Mouse (Mus musculus) c-Kit-positive CD71-positive TER-119-negative erythroid progenitor cells, embryonic 14.5 days (primary cell): ENCODE results near the gene Tefm.
"Not testable (repeated sequence)": the region's sequence is repeated elsewhere in the genome, so short reads cannot be mapped to it uniquely, and the experiment has no call there.

Experiments used
- DNase-seq: peaks from one replicate; pipeline ENCODE4 v3.0.0-alpha.2; 2013; ENCODE audit warnings: low read depth

Tefm gene

DNA sequence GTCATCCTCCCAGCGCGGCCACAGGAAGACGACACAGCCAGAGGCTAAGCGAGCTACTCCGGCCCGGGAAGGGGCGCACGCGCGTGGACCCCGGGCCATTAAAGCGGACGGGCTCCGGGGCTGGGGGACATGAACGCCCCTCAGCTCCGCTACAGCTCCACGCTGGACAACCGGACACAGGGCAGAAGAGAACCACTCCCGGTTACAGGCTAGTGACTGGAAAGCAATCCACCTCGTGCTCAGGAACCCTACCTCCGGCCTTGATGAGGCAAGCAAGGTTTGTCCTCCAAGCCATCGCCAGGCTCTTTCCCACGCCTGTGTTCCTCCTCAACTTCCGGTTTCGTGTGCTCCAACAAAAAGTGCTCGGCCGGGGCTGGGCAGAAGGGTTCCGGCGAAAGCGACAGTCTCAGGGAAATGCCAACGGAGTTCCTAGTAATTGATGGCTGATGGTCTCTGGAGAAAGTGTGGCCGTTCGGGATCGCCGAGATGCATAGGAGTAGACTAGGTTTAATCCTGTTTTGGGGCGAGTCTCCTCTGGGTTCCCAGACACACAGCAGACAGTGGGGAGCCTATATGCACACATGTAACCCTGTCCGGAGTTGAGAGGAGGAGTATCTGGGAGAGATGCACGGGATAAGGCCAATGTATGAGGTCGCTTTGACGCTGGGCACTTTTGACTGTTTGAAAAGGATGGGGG, at the start of gene Tefm:
Tefm (minus strand) TSS at position 351 of the 697 bp plus-strand sequence.
- DNase-seq, result peak; percentile 89

DNA sequence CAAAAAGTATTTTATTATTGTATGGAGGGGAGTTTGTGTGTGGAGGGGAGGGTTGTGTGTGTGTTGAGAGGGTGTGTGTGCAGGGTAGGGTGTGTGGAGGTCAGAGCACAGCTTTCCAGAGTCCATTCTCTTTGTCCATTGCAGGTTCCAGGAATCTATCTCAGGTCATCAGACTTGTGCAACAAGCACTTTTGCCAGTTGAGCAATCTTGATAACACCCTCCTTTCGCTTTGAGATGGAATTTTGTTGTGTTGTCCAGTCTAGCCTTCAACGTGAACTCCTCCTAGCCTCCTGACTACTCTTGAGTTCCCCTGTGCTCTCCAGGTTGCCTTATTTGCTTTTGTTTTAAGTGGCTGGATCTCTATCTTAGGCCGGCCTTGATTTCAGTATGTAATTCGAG, 48.3 kb upstream of the Tefm start:
- no peak for DNase-seq

DNA sequence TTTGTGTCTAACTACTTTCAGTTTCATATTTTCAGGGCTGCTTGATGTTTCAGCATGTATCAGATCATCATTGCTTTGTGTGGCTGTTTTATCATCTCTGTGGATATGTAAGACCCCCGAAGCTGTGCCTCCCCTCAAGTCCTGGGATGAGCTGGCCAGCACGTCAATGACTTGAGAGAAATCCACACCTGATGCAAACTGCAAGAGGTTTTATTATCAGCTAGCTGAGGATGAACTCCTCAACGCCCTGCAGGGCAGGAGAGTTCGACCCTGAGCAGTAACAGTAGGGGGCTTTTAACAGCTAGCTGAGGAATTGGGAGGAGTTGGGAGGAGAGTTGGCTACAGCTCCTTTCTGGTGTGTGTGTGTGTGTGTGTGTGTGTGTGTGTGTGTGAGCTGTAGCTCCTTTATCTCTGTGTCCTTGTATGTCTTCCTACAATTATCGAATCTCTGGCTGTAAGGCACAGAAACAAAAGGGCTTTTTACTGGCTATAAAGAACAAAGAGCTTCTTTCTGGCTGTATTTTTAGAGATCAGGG, 43.5 kb upstream of the Tefm start:
- not testable (repeated sequence) for DNase-seq

DNA sequence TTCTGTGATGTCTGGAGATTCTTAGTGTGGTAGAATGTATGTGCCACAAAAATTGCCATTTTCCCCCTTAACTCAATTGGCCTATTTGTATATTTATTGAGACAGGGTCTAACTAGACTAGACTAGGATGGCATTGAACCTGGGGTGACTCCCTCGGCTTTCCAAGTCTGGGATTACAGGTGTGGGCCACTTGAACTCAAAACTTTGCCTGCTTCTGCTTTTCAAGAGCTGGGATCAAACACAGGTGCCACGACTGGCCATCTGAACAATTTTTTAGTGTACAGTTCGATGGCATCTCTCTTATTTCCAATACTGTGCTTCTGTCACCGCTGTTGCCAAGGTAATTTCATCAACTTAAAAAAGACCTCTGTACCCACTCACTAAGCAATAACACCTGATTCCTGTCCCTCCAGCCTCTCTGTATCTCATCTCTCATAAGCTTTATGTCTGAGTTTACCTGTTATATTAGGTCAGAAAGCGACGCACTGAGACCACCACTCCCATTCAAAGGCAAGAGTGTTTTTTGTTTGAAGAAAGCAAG, 42.6 kb upstream of the Tefm start:
- no peak for DNase-seq

DNA sequence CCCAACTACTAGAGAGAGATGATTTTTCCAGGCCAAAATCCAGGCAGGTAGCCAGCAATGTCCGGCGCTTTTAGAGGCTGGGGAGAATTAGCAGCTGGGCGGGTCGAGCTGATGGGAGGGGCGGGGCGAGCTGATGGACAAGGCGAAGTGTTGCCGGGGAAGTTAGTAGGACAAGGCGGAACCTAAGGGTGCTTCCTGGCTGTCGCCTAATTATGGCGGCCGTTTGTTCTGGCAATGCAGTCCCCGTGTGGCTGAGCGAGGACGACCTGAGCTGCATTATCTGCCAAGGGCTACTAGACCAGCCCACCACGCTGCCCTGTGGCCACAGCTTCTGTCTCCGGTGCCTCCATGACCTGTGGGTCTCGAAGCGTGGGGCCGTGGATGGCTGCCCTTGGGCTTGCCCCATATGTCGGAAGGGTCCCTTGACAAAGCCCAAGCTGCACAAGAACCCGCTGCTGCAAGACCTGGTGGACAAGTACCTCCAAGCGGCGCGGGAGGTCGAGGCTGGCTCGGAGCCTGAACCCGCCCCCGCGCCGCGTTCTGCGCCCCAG, 41.8 kb upstream of the Tefm start, which contains the start of gene Rnf135:
Rnf135 (plus strand) TSS at position 147 of the 551 bp plus-strand sequence.
- DNase-seq, result peak; percentile 75

DNA sequence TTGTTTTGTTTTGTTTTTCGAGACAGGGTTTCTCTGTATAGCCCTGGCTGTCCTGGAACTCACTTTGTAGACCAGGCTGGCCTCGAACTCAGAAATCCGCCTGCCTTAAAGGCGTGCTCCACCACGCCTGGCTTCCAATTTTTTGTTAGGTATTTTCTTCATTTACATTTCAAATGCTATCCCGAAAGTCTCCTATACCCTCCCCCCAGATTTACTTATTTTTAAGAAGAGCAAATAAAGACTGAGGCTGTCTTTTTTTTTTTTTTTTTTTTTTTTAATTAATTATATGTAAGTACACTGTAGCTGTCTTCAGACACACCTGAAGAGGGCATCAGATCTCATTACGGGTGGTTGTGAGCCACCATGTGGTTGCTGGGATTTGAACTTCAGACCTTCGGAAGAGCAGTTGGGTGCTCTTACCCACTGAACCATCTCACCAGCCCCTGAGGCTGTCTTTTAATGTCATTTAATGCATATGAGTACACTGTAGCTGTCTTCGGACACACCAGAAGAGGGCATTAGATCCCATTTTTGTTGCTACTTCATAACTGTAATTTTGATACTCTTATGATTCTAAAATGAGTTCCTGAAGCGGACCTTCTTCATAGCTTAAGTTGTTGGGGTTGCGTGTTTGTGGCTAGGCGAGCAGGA, 41.2 kb upstream of the Tefm start:
- DNase-seq, result not testable (repeated sequence)

DNA sequence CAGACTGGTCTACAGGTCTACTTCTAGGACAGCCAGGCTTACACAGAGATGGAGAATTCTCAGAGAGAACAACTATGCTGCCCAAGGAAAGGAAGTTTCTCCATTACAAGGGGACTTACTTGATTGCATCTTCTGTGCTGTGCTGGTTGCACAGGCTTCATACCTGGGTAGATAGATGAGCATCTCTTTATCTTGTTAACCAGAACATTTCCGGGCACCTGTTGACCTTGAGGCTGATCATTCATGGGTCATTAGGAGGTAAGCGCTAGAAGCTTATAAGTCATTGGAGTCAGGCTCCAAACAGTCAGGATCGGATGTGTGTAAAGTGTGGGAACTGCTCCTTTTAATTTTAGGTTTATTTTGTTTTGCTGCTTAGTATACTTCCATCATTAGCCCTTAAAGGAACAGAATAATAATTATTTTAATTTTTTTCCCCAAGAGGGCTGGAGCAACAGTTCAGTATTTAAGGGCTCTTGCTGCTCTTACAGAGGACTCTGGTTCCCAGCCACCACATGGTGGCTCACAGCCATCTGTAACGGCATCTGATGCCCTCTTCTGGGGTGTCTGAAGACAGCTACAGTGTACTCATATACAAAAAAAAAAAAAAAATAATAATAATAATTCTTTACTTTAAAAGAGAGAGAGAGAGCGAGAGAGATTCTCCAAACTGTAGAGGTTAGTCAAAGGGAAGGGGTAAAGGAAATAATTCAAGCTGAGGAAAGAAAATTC, 39.2 kb upstream of the Tefm start:
- no peak for DNase-seq

DNA sequence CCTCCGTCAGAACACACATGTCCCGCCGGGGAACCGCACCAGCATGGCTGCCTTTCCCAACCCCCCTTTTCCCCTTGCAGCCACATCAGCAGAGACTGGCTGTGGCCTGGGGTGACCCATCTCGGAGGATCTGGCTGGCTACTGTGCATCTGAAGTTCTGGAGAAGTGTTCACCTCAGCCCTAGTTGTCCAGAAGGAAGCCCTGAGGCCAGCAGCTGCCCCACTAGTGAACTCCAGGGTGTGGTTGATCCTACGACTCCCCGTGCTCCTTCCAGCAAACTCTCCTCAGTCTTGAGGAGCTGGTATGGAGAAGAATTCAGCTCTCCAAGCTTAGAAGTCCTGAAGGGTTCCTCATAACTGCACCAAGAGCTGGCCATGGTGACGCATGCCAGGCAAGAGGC, 36.3 kb upstream of the Tefm start:
- DNase-seq, result no peak

DNA sequence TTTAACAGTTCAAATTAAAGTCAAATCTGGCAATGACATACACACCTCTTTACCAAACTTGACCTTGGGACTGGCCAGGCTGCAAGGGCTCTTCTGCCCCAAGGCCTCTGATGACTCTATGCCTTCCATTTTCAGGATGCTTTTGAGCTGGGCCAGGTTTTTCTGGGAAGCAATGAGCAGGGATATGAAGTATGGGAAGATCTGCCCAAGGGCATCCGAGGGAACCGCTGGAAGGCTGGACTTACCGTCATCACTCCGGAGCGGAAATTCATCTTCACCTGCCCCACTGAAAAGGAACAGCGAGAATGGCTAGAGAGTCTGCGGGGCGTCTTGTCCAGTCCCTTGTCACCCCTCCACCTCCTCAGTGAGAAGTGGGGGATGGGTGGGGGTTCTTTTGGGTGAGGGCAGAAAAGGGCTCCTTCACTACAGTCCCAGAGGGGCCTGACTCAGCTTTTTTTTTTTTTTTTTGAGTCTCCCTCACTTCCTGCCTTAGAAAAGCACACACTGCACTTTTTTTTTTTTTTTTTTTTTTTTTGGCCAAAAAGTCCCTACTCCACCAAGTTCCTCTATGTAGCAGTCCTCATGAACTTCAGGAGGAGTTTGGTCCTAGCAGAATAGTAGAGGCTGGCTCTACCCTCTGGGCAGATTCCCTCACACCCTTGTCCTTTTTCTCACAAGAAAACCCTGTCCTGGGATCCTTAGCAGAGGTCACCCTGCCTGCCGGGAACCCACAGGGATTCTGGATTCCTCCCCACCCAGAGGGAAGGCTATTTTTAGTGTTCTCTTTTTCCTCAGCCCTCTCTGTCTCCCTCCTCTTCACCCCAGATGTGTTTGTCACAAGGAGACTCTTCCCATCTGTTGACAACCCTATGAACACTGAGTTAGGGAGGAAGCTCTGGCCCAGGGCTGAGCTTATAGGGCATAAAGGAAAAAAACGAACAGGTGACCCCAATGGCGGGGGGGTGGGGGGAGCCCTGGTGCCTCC, 35.2 kb upstream of the Tefm start:
- no peak for DNase-seq

DNA sequence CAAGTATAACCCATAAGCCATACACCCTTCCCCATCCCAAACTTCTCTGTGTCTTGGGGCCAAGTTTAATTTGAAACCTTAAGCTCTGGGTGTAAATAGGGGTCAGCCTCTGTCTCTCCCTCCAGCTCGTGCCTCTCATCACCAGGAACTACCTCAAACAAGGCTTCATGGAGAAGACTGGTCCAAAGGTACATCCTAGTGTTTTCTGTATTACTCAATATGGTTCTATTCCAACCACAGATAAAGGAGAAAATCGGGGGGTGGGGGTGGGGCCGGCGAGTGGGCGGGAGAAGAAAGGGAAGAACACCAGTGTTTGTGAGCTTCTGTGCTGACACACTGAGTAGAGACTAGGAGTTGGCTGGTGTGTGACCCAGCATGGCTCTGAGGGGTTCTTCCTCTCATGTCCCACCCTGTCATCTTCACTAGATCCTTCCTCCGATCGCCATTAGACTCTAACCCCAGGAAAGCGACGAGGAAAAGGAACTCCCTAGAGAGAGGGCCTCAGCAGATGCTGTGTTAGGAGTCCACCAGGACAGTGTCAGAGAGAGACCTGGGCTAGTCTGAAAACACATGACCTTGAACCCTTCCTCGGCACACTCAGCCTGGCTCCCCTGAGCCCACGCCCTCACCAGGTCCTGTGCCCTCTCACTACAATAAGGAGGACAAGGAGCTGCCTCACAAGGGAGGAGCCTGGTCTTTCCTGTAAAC, 32.1 kb upstream of the Tefm start:
- DNase-seq, result no peak

DNA sequence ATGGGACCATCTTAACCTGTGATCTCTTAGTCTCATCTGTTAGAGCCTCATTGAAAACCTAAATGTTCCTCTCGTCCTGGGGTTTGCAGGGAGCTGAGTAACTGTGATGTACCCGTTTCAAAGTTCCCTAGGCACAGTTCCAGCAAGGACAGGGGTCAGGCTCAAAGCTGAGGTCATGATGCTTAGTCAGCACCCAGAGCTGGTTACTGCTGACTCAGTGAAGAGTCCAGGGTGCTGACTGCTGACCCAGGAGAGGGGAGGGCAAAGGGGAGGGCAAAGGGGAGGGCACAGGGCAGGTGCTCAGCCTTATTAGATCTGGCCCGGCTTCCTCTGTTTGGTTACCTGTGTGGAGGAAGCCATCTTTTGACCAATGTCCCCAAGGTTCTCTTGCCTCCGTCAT, 29.9 kb upstream of the Tefm start:
- DNase-seq, result no peak

DNA sequence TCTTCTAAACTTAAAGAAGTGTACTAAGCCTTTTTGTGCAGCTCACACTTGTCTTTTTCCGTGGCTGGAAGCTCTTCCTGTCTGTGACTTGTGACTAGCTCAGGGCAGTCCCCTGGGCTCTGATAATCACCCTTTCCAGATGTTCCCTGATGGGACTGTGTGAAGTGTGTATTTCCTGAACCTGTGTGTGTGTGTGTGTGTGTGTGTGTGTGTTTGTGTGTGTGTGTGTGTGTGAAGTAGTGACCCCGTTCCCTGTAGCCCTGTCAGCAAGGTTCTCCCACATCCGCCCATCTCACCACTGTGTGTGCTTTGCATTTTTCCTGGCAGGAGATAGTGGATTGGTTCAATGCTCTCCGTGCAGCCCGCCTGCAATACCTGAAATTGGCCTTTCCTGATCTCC, 28.4 kb upstream of the Tefm start:
- no peak for DNase-seq

DNA sequence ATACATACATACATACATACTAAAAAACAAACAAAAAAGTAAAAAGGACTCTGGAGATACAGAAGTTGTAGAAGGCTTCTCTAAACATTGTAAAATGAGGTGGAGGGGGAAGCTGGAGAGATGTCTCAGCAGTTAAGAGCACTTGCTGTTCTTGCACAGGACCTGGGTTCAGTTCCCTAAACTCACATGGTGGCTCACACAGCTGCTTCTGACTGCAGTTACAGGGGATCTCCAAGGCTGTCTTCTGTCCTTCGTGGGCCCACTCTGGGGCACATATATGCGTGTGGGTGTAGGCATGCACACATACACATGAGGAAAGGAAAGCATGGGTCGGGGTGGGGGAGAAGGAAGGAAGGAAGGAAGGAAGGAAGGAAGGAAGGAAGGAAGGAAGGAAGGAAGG, 27.7 kb upstream of the Tefm start:
- no peak for DNase-seq

DNA sequence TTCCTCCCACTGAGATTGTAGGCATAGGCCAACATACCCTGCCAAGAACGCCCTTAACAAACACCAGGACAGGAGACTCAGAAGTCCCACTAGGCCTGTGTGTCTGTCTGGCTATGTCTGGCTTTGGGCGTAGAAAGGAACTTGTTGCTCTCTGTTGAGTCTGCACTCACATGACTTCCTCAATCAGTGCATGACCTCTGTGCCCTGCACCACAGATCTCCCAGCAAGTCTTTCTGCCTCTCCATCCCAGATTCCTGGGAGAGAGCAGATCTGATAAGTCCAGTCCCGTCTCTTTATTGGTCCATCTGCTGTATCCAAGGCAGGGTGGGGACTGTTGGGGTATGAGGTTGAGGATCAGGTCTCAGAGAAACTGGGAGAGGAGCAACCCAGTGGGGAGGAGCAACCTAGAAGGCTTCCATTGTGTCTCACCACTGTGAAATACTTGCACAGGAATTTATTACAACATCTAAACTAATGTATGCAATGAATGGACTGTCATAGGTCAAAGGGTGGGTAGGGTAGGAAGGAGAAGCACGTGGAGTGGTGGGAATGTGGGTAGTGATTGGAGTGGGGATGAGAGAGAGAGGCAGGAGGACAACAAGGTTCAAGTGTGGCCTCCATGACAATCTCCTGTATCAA, 26.8 kb upstream of the Tefm start:
- DNase-seq, result no peak

DNA sequence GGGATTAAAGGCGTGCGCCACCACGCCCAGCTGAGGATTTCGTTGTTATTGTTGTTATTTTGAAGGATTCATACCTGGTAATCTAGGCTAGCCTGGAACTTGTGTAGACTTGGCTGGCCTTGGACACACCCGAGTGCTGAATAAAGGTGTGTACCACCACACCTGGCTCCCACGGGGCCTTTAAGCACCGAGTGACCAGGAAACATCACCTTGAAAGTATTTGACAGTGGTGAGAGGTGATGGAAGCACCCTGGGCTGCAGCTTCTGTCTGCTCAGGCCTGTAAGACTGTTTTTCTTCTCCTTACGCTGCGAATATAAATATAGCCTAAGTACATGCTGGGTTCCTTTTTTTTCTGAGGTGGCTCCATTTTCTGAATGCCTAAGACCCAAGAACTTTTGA, 26.1 kb upstream of the Tefm start:
- no peak for DNase-seq

DNA sequence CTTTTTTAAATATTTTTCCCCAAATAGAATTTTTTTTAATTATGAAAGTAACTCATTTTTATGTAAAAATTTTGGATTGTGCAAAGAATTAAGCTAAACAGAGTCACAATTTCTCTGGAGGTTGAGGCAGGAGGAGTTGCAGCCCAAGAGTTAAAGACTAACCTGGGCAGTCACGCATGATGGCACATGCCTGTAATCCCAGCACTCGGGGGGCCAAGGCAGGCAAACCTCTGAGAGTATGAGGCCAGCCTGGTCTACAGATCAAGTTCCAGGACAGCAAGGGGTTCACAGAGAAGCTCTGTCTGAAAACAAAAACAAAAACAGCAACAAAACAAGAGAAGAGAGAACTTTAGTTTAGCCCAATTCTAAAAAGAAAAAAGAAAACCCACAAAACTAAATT, 22.2 kb upstream of the Tefm start:
- no peak for DNase-seq

DNA sequence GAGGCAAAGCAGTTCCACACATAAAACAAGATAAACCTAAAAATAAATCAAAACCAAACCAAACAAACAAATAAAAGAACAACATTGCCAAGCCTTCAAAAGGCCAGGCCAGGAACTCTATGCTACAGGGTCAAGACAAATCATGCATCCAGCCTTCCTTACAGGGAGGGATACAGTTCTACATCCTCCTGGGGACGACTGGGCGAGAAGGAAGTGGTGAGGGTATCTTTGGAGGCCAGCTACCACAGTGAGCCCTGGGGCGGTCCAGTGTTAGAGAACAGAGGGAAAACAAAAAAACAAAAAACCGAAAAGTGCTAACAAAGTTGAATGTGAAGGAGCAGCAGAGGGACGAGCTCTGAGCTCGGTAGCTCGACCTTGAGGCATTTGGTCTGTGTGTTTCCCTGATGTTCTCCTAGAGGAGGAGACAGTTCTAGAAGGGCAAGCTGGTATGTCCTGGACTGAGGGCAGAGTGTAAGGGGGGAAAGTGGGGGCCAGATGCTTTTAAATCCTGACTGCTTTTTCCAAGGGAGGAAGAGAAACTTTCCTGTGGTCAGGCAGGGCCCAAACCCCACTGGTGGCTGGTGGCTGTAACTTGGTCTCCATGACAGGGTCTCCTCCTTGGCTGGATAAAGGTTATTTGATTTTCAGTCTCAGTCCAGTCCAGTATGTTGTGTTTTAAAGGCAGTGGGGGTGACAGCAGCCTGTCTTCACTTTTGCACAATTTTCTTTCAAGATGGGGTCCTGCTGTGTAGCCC, 21.6 kb upstream of the Tefm start:
- DNase-seq, result no peak

DNA sequence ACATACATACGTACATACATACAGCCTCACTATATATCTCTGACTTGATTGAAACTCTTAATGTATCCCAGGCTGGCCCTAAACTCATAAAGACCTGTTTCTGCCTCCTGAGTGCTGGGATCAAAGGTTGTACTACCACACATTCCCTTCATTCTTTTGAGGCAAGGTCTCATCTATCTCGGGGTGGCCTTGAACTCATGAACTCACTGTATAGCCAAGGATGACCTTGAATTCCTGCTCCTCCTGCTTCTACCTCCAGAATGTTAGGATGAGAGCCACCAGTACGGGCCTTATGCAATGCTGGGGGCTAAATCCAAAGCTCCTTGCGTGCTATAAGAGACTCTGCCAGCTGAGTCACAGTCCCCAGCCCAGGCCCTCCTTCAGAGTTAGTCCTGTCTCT, 19.1 kb upstream of the Tefm start:
- DNase-seq, result no peak

DNA sequence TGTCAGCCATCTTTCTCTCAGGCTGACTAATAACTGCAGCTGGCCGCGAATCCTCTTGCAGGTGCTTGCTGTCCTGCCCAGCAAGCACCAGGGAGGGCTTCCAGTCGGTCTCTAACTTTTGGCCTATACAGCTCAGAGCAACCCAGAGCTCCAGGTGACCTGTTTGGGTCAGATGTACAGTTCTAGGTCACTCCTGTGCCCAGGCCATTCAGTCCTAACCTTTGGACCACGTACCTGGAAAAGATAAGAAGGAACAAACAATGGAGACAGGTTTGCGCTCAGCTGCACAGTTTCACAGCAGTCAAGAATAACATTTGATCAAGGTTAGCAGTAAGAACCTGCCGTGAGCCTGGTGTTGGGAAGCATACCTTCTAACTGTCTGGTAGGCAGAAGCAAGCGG, 17.0 kb upstream of the Tefm start:
- DNase-seq, result no peak
